Mouse (Mus musculus): ENCODE measurements at regions not wholly inside any gene's neighbourhood (a gene's known extent, or its start where the extent isn't known, plus 50 kb on each side); places are given as distances from the start of the nearest gene placed in this dataset.
"Not testable (repeated sequence)": the region's sequence is repeated elsewhere in the genome, so short reads cannot be mapped to it uniquely, and the experiment has no call there.

- Histone ChIP-seq H3K27ac (ENCODE audit: insufficient read depth, low read length) (no peak overlapping the region), H3K4me1 (ENCODE audit: control insufficient read depth, insufficient read depth, insufficient read length) (peaks cover 10% of the 10 kb centered on the region; the same call in 1 of the 2 replicates), H3K27me3 (ENCODE audit: control insufficient read depth, insufficient read depth, low read length) (no peaks in the 10 kb centered on the region), H3K36me3 (ENCODE audit: control insufficient read depth, insufficient read depth, low read length) (no peaks in the 10 kb centered on the region), H3K4me3 (ENCODE audit: extremely low read depth, insufficient read depth, insufficient read length) (no peak overlapping the region)
- TF ChIP-seq CTCF (IDR thresholded peaks at IDR 0.05; ENCODE audit: extremely low read depth, insufficient read depth, insufficient read length, insufficient replicate concordance) (no peak), POLR2A (IDR thresholded peaks at IDR 0.05; ENCODE audit: low read depth, low read length) (no peak)
- DNase-seq (ENCODE audit: low read depth in 1 of 2, low spot score in 2 of 2) = no peak
- WGBS = 58% methylated on average over 2 of the region's 2 CpGs
Observed at GRCm38 (mm10) chr7:113691756-113692155, 74.0 kb upstream of the Spon1 start.

- 58% methylated on average over 3 of the region's 3 CpGs for WGBS
- H3K27ac ChIP-seq (ENCODE audit: insufficient read depth, low read length) = no peak overlapping the region
- no peak overlapping the region for H3K4me3 ChIP-seq (ENCODE audit: extremely low read depth, insufficient read depth, insufficient read length)
- H3K27me3 ChIP-seq (ENCODE audit: control insufficient read depth, insufficient read depth, low read length) = no peaks in the 10 kb centered on the region
- DNase-seq (ENCODE audit: low read depth in 1 of 2, low spot score in 2 of 2) = no peak
- peaks cover 3% of the 10 kb centered on the region; the same call in 1 of the 2 replicates for H3K4me1 ChIP-seq (ENCODE audit: control insufficient read depth, insufficient read depth, insufficient read length)
- TF ChIP-seq CTCF (IDR thresholded peaks at IDR 0.05; ENCODE audit: extremely low read depth, insufficient read depth, insufficient read length, insufficient replicate concordance) (no peak), POLR2A (IDR thresholded peaks at IDR 0.05; ENCODE audit: low read depth, low read length) (no peak)
- H3K36me3 ChIP-seq (ENCODE audit: control insufficient read depth, insufficient read depth, low read length) = no peaks in the 10 kb centered on the region
Observed at GRCm38 (mm10) chr7:113693526-113693925, 72.3 kb upstream of the Spon1 start.

- H3K27me3 ChIP-seq (ENCODE audit: control insufficient read depth, insufficient read depth, low read length) = no peaks in the 10 kb centered on the region
- no peak overlapping the region for H3K4me3 ChIP-seq (ENCODE audit: extremely low read depth, insufficient read depth, insufficient read length)
- WGBS = 18% methylated on average over 5 of the region's 5 CpGs
- TF ChIP-seq POLR2A (IDR thresholded peaks at IDR 0.05; ENCODE audit: low read depth, low read length) (no peak), CTCF (IDR thresholded peaks at IDR 0.05; ENCODE audit: extremely low read depth, insufficient read depth, insufficient read length, insufficient replicate concordance) (no peak)
- no peak overlapping the region for H3K27ac ChIP-seq (ENCODE audit: insufficient read depth, low read length)
- DNase-seq (ENCODE audit: low read depth in 1 of 2, low spot score in 2 of 2) = no peak
- H3K4me1 ChIP-seq (ENCODE audit: control insufficient read depth, insufficient read depth, insufficient read length) = no peaks in the 10 kb centered on the region
- no peaks in the 10 kb centered on the region for H3K36me3 ChIP-seq (ENCODE audit: control insufficient read depth, insufficient read depth, low read length)
Observed at GRCm38 (mm10) chr7:113694466-113694865, 71.3 kb upstream of the Spon1 start.

GRCm38 (mm10) chr7:113705929-113706328 is 59.9 kb upstream of the Spon1 start:
- Histone ChIP-seq H3K4me3 (ENCODE audit: extremely low read depth, insufficient read depth, insufficient read length) (no peak overlapping the region), H3K36me3 (ENCODE audit: control insufficient read depth, insufficient read depth, low read length) (no peaks in the 10 kb centered on the region), H3K27me3 (ENCODE audit: control insufficient read depth, insufficient read depth, low read length) (no peaks in the 10 kb centered on the region), H3K4me1 (ENCODE audit: control insufficient read depth, insufficient read depth, insufficient read length) (no peaks in the 10 kb centered on the region), H3K27ac (ENCODE audit: insufficient read depth, low read length) (no peak overlapping the region)
- DNase-seq (ENCODE audit: low read depth in 1 of 2, low spot score in 2 of 2) = no peak
- TF ChIP-seq CTCF (IDR thresholded peaks at IDR 0.05; ENCODE audit: extremely low read depth, insufficient read depth, insufficient read length, insufficient replicate concordance) = no peak

GRCm38 (mm10) chr7:113707596-113707995 is 58.2 kb upstream of the Spon1 start:
- no peak overlapping the region for H3K27ac ChIP-seq (ENCODE audit: insufficient read depth, low read length)
- WGBS = 85% methylated on average over 2 of the region's 2 CpGs
- TF ChIP-seq POLR2A (IDR thresholded peaks at IDR 0.05; ENCODE audit: low read depth, low read length) = no peak
- no peak for TF ChIP-seq CTCF (IDR thresholded peaks at IDR 0.05; ENCODE audit: extremely low read depth, insufficient read depth, insufficient read length, insufficient replicate concordance)
- no peaks in the 10 kb centered on the region for H3K36me3 ChIP-seq (ENCODE audit: control insufficient read depth, insufficient read depth, low read length)
- H3K4me3 ChIP-seq (ENCODE audit: extremely low read depth, insufficient read depth, insufficient read length) = no peak overlapping the region
- no peaks in the 10 kb centered on the region for H3K4me1 ChIP-seq (ENCODE audit: control insufficient read depth, insufficient read depth, insufficient read length)
- H3K27me3 ChIP-seq (ENCODE audit: control insufficient read depth, insufficient read depth, low read length) = no peaks in the 10 kb centered on the region
- DNase-seq (ENCODE audit: low read depth in 1 of 2, low spot score in 2 of 2) = no peak

GRCm38 (mm10) chr7:113710541-113711270 is 55.1 kb upstream of the Spon1 start:
- H3K36me3 ChIP-seq (ENCODE audit: control insufficient read depth, insufficient read depth, low read length) = no peaks in the 10 kb centered on the region
- no peak overlapping the region for H3K27ac ChIP-seq (ENCODE audit: insufficient read depth, low read length)
- no peak overlapping the region for H3K4me3 ChIP-seq (ENCODE audit: extremely low read depth, insufficient read depth, insufficient read length)
- WGBS = 14% methylated on average over 2 of the region's 2 CpGs
- no peaks in the 10 kb centered on the region for H3K4me1 ChIP-seq (ENCODE audit: control insufficient read depth, insufficient read depth, insufficient read length)
- H3K27me3 ChIP-seq (ENCODE audit: control insufficient read depth, insufficient read depth, low read length) = no peaks in the 10 kb centered on the region
- no peak for DNase-seq (ENCODE audit: low read depth in 1 of 2, low spot score in 2 of 2)
- TF ChIP-seq POLR2A (IDR thresholded peaks at IDR 0.05; ENCODE audit: low read depth, low read length) = no peak
- TF ChIP-seq CTCF (IDR thresholded peaks at IDR 0.05; ENCODE audit: extremely low read depth, insufficient read depth, insufficient read length, insufficient replicate concordance) = no peak

GRCm38 (mm10) chr7:113711356-113711755 is 54.4 kb upstream of the Spon1 start:
- WGBS = 56% methylated on average over 3 of the region's 3 CpGs
- H3K27ac ChIP-seq (ENCODE audit: insufficient read depth, low read length); H3K36me3 ChIP-seq (ENCODE audit: control insufficient read depth, insufficient read depth, low read length); H3K4me3 ChIP-seq (ENCODE audit: extremely low read depth, insufficient read depth, insufficient read length); H3K27me3 ChIP-seq (ENCODE audit: control insufficient read depth, insufficient read depth, low read length); H3K4me1 ChIP-seq (ENCODE audit: control insufficient read depth, insufficient read depth, insufficient read length); DNase-seq (ENCODE audit: low read depth in 1 of 2, low spot score in 2 of 2): not testable (repeated sequence)
